Mouse (Mus musculus): ENCODE results near the gene Flrt1. TPM values are rescaled to one million over a fixed set of nuclear protein-coding genes. Genes with fewer than 3 reads are reported as not detected.

Gene Flrt1
- 0.59 and 0.64 TPM in 2 replicates for polyA plus RNA-seq (2012; rRNA removed)

DNA sequence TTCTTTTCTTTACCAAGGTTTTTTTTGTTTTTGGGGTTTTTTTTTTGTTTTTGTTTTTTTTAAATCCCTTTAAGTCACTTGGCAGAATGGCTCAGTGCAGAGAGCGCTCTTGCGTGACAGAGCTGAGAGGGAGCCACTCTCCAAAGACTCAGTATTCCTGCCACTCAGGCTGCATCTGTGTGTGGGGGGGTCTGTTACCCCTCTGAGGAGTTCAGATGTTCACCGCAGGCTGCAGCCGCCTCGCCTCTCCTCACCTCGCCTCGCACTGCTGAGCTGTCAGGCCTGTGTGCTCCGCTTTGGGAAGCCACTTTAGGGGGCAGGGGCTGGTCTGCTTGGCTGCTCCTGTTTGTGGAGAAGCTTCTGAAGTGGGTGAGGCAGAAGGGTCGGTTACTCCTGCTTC, at the start of gene Flrt1:
TSS of gene Flrt1 (minus strand) at position 186 of the 400 bp plus-strand sequence.
- no peak within 1 kb of the TSS for H3K27ac ChIP-seq (ENCODE audit: control insufficient read depth, insufficient read depth, low read length)
- peaks cover 12% of the 10 kb centered on the region for H3K4me1 ChIP-seq (replicated peaks; ENCODE audit: control insufficient read depth, insufficient read depth, low read length)
- TF ChIP-seq POLR2A (IDR thresholded peaks at IDR 0.05; ENCODE audit: control insufficient read depth, extremely low read depth, insufficient read depth, low read length, poor library complexity) (no peak), CTCF (IDR thresholded peaks at IDR 0.05; ENCODE audit: borderline replicate concordance, control insufficient read depth, extremely low read depth, insufficient read depth, low read length, poor library complexity) (no peak)
- H3K4me3 ChIP-seq (ENCODE audit: control insufficient read depth, insufficient read depth, low read length), result no peak within 1 kb of the TSS
- H3K27me3 ChIP-seq (ENCODE audit: control insufficient read depth, insufficient read depth, low read length), result no peaks in the 10 kb centered on the region
- no peaks in the 10 kb centered on the region for H3K36me3 ChIP-seq (ENCODE audit: control insufficient read depth, insufficient read depth, low read length)
- 87% methylated on average over 9 of the region's 9 CpGs for whole genome bisulfite sequencing
- no peak for DNase-seq

DNA sequence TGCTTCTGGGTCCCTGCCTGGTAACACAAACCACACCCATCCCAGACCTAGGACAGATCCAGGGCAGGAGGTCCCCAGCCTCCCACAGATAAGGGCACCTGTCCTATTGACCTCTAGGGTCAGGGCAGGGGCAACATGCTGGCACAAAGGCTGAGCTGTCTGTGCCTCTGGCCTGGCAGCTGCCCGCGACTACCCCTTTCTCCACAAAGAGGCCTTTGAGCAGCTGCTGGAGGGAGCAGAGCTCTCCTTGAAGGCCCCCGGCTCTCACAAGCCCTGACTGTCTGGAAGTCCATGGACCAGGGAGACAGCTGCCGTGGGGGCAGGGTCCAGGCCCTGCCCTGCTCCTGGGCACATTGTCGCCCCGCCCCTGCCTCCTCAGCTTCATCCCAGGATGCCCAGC, 49.7 kb upstream of the Flrt1 start:
- Histone ChIP-seq H3K4me1 (replicated peaks; ENCODE audit: control insufficient read depth, insufficient read depth, low read length) (peaks cover 5% of the 10 kb centered on the region), H3K27me3 (ENCODE audit: control insufficient read depth, insufficient read depth, low read length) (no peaks in the 10 kb centered on the region), H3K27ac (ENCODE audit: control insufficient read depth, insufficient read depth, low read length) (no peak overlapping the region), H3K36me3 (ENCODE audit: control insufficient read depth, insufficient read depth, low read length) (no peaks in the 10 kb centered on the region), H3K4me3 (ENCODE audit: control insufficient read depth, insufficient read depth, low read length) (no peak overlapping the region)
- 96% methylated on average over 6 of the region's 6 CpGs for whole genome bisulfite sequencing
- TF ChIP-seq POLR2A (IDR thresholded peaks at IDR 0.05; ENCODE audit: control insufficient read depth, extremely low read depth, insufficient read depth, low read length, poor library complexity) (no peak), CTCF (IDR thresholded peaks at IDR 0.05; ENCODE audit: borderline replicate concordance, control insufficient read depth, extremely low read depth, insufficient read depth, low read length, poor library complexity) (no peak)
- no peak for DNase-seq

DNA sequence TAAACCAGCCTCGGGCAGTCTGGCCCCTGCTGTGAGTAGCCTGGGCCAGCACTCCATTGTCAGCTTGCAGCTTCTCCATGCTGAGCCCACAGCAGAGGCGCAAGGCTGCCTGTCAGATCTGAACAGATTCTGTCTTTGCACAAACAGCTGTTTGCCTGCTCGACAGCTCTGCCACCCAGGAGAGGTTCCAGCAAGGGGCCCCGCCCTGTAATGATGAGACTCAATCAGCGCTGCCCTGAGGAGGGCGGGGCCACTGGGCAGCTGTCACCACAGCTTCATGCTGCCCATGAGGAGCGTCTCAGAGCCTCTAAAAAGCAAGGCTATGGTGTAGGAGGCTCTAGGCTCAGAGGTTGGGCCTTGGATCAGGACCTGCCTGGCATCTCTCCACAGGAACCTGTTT, 47.7 kb upstream of the Flrt1 start:
- 59% methylated on average over 7 of the region's 7 CpGs for WGBS
- Histone ChIP-seq H3K27me3 (ENCODE audit: control insufficient read depth, insufficient read depth, low read length) (no peaks in the 10 kb centered on the region), H3K36me3 (ENCODE audit: control insufficient read depth, insufficient read depth, low read length) (no peaks in the 10 kb centered on the region), H3K27ac (ENCODE audit: control insufficient read depth, insufficient read depth, low read length) (no peak overlapping the region), H3K4me1 (replicated peaks; ENCODE audit: control insufficient read depth, insufficient read depth, low read length) (peaks cover 24% of the 10 kb centered on the region), H3K4me3 (ENCODE audit: control insufficient read depth, insufficient read depth, low read length) (no peak overlapping the region)
- DNase-seq, result no peak
- no peak for TF ChIP-seq POLR2A (IDR thresholded peaks at IDR 0.05; ENCODE audit: control insufficient read depth, extremely low read depth, insufficient read depth, low read length, poor library complexity)

DNA sequence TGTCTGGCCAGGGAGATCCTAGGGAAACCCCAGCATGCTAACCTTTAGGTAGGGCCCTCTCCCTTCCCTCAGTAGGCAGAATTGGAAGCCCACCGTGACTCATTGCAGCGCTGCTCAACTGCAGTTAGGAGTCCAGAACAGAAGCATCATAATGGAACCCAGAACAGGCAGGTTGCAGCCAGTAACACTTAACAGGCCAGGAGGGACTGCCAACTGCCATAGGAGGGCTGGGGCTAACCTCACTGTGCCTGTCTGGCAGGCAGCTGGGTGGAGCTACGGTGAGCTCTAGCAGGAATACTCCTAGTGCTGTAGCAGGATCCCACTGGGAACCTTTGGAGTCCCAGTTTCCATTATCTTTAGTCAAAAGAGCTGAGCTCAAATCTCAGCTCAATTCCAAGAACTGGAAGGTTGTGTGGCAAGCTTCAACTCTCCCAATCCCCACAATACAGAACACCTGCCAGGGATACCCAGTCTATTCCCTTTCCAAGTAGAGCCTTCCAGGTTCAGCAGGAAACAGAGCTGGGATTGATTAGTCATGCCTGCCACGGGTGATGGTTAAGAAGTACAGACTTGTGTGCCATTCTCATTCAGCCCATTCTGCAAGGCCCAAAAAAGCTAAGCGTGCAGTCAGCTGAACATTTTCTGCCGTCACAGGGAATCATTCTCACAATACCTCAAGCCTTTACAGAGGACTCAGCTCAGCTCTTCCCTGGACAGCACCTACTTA, 46.6 kb upstream of the Flrt1 start:
- Histone ChIP-seq H3K36me3 (ENCODE audit: control insufficient read depth, insufficient read depth, low read length) (no peaks in the 10 kb centered on the region), H3K4me3 (ENCODE audit: control insufficient read depth, insufficient read depth, low read length) (no peak overlapping the region), H3K27ac (ENCODE audit: control insufficient read depth, insufficient read depth, low read length) (no peak overlapping the region), H3K27me3 (ENCODE audit: control insufficient read depth, insufficient read depth, low read length) (no peaks in the 10 kb centered on the region), H3K4me1 (replicated peaks; ENCODE audit: control insufficient read depth, insufficient read depth, low read length) (peaks cover 27% of the 10 kb centered on the region)
- no peak for DNase-seq
- no peak for TF ChIP-seq CTCF (IDR thresholded peaks at IDR 0.05; ENCODE audit: borderline replicate concordance, control insufficient read depth, extremely low read depth, insufficient read depth, low read length, poor library complexity)
- no peak for TF ChIP-seq POLR2A (IDR thresholded peaks at IDR 0.05; ENCODE audit: control insufficient read depth, extremely low read depth, insufficient read depth, low read length, poor library complexity)
- WGBS, result 93% methylated on average over 6 of the region's 6 CpGs

GRCm38 (mm10) chr19:7151300-7151926, 45.9 kb upstream of the Flrt1 start:
- no peak overlapping the region for H3K27ac ChIP-seq (ENCODE audit: control insufficient read depth, insufficient read depth, low read length)
- H3K36me3 ChIP-seq (ENCODE audit: control insufficient read depth, insufficient read depth, low read length), result no peaks in the 10 kb centered on the region
- no peaks in the 10 kb centered on the region for H3K27me3 ChIP-seq (ENCODE audit: control insufficient read depth, insufficient read depth, low read length)
- no peak for TF ChIP-seq CTCF (IDR thresholded peaks at IDR 0.05; ENCODE audit: borderline replicate concordance, control insufficient read depth, extremely low read depth, insufficient read depth, low read length, poor library complexity)
- TF ChIP-seq POLR2A (IDR thresholded peaks at IDR 0.05; ENCODE audit: control insufficient read depth, extremely low read depth, insufficient read depth, low read length, poor library complexity), result no peak
- WGBS, result 96% methylated on average over 7 of the region's 7 CpGs
- no peak overlapping the region for H3K4me3 ChIP-seq (ENCODE audit: control insufficient read depth, insufficient read depth, low read length)
- DNase-seq, result no peak
- H3K4me1 ChIP-seq (replicated peaks; ENCODE audit: control insufficient read depth, insufficient read depth, low read length), result peaks cover 27% of the 10 kb centered on the region

DNA sequence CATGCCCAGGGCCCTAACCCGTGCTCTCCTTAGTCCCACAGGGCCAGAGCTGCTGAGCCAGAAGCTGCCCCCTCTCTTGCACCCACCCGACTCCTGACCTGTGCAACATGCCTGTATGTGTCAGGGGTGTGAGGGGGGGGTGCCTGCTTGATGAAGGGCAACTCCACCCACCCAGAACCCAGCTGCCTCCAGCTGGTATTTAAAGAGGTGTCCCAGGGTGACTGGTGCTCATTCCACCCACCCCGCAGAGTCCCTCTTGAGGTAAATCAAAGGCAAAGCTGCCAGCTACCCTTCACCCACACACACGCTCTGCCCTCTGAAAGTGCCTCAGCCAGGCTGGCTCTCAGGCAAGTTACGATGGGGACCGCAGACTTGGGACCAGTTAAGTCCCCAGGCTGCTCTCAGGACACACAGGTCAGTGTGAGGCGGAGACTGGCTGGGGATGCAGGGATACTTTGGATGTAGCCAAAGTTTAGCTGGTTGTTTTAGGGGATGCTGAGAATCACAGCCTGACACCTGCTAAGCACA, 43.7 kb upstream of the Flrt1 start:
- H3K27ac ChIP-seq (ENCODE audit: control insufficient read depth, insufficient read depth, low read length), result no peak overlapping the region
- WGBS, result 68% methylated on average over 7 of the region's 7 CpGs

More for the DNA sequence above, 43.7 kb upstream of the Flrt1 start:
- no peak for DNase-seq
- Histone ChIP-seq H3K27me3 (ENCODE audit: control insufficient read depth, insufficient read depth, low read length) (no peaks in the 10 kb centered on the region), H3K36me3 (ENCODE audit: control insufficient read depth, insufficient read depth, low read length) (no peaks in the 10 kb centered on the region), H3K4me1 (replicated peaks; ENCODE audit: control insufficient read depth, insufficient read depth, low read length) (peaks cover 28% of the 10 kb centered on the region), H3K4me3 (ENCODE audit: control insufficient read depth, insufficient read depth, low read length) (no peak overlapping the region)
- no peak for TF ChIP-seq CTCF (IDR thresholded peaks at IDR 0.05; ENCODE audit: borderline replicate concordance, control insufficient read depth, extremely low read depth, insufficient read depth, low read length, poor library complexity)
- TF ChIP-seq POLR2A (IDR thresholded peaks at IDR 0.05; ENCODE audit: control insufficient read depth, extremely low read depth, insufficient read depth, low read length, poor library complexity), result no peak
